Mouse (Mus musculus) ES-Bruce4 (cell line): ENCODE measurements around the gene Gm9918.

Experiments used
- CTCF ChIP-seq: IDR thresholded peaks from one replicate; pipeline ENCODE4 v1.8.1; 2011; ENCODE audit warnings: low read depth, low read length
- EP300 ChIP-seq: IDR thresholded peaks from 2 replicates; pipeline ENCODE4 v1.6.1; 2011; ENCODE audit warnings: low read depth, low read length; ENCODE audit not compliant: insufficient read depth
- POLR2A ChIP-seq: IDR thresholded peaks from one replicate; pipeline ENCODE4 v1.8.1; 2011; ENCODE audit warnings: low read length; ENCODE audit not compliant: insufficient read depth

DNA sequence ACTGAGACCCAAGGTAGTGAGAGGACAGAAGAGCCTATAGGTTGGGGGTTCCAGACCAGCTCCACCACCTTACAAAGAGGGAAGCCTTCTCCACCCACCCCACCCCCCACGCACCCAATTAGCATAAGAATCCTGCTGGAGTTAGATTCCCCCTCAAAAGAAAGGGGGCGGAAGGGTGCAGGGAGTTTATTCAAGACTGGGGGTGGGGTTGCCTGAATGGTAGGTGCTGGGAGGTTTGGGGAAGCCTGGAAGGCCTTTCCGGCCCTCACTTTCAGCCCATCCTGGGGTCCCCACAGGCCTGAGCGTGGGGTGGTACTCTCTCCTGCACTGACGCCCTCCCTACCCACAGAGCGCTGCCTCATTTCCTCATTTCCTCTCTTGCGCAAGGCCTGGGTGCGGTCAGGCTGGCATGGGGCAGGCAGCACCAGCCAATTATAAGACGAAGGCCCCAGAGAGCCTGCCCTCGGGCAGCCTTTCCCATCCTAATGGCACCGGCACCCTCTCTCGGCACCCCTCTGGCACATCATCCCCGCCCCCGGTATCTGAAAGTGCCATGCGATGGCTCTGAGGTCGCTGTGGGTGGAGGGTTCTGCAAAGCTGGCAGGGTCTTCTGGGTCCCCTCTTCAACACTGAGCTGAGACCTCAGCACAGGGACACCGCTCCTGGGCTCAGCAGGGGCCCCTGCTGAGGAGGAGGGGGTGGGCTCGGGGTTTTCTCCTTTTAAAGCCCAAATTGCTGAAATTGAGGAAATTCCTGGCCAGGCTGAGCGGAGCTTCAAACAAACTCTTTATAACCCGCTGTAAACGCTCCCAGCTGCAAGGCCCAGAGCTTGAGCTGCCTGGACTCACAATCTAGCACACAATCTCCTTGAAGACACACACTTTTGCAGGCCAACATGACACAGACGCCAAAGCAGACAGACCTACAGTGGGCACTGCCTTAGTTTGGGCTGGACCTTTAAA lies 26.9 kb upstream of the Gm9918 start:
- no peak for TF ChIP-seq POLR2A
- TF ChIP-seq CTCF: no peak
- TF ChIP-seq EP300: peak; percentile 95
